Mouse (Mus musculus) forebrain, embryonic 12.5 days (tissue): ENCODE measurements around the gene Atf7ip. TPM values are rescaled to one million over a fixed set of nuclear protein-coding genes. Genes with fewer than 3 reads are reported as not detected.

Experiments used
- ATAC-seq: fragments of 200-750 bp; cut with Nextera tagmentation; 2 replicates; pipeline ENCODE4 v1.8.0; 2017; ENCODE audit warnings: moderate TSS enrichment; ENCODE audit not compliant: low FRiP score
- H3K27ac ChIP-seq: fragments of 300-500 bp; sonication (generic); 2 replicates; pipeline ENCODE4 v1.5.1; 2016; ENCODE audit warnings: mild to moderate bottlenecking
- H3K27me3 ChIP-seq: fragments of 300-500 bp; sonication (generic); 2 replicates; pipeline ENCODE4 v1.6.1; 2016; ENCODE audit warnings: mild to moderate bottlenecking
- H3K36me3 ChIP-seq: fragments of 300-500 bp; sonication (generic); replicated peaks from 2 replicates; pipeline ENCODE4 v1.6.1; 2016; ENCODE audit warnings: mild to moderate bottlenecking
- H3K4me1 ChIP-seq: fragments of 300-500 bp; sonication (generic); 2 replicates; pipeline ENCODE4 v1.6.1; 2016
- H3K4me2 ChIP-seq: fragments of 300-500 bp; sonication (generic); 2 replicates; pipeline ENCODE4 v1.6.1; 2016; ENCODE audit warnings: mild to moderate bottlenecking, moderate library complexity
- H3K4me3 ChIP-seq: fragments of 300-500 bp; sonication (generic); replicated peaks from 2 replicates; pipeline ENCODE4 v1.5.1; 2016; ENCODE audit warnings: mild to moderate bottlenecking
- H3K9ac ChIP-seq: fragments of 300-500 bp; sonication (generic); 2 replicates; pipeline ENCODE4 v1.6.1; 2016; ENCODE audit warnings: mild to moderate bottlenecking
- H3K9me3 ChIP-seq: fragments of 300-500 bp; sonication (generic); 2 replicates; pipeline ENCODE4 v1.6.1; 2016
- WGBS: fragments of 180-500 bp; shearing (Covaris S2); methylation state at CpG from one replicate; pipeline ENCODE4 v1.1.7; 2016; 5-methylcytosine and 5-hydroxymethylcytosine counted together
- polyA plus RNA-seq: library from polyadenylated mRNA; unstranded; fragments of >200 nt; fragmentation: Nextera tagmentation; extraction: Ambion mirVana; gene quantifications from 2 replicates; pipeline ENCODE4 v1.2.1, GENCODE M21; 2016

Gene Atf7ip
- polyA plus RNA-seq, 1 experiment from 2014 or later, result 63.2 TPM

DNA sequence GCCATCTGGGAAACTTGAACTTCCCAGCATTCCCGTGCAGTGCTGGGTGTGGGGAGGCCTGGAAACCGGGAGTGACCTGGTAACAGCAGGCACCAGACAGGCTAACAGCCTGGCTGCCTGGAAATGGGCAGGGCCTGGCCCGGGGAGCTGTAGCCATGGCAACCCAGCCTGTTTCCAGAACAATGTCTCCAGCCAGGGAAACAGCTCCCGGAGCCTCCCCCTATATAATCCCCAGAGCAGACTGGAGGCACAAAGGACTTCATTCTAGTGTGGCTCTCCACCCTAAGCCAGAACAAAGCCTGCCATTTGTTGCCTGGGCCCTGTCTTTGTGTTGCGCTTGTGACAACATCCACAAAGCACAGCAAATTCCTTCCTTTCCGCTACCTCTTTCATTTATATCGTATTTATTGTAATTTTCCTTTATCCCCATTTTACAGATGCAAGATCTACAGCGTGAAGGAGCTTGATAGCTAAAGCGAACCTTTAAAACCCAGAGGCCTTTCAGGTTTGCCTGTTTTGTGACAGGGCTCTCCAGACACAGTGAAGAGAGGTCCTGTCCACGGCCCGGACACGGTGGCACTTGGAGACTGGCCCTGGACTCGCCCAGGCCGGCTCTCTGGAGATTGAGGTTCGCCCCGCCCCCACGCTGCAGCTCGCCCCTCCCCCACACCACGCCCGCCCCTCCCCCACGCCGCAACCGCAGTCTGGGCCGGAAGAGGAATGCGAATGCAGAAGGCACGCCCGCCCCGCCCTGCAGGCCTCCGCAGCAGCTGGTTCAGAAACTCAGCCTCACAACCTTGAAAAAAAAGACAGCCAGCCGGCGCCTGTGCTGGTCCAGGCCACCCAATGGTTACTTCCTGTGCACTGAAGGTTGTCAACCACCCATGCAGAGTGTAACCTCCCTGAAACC, 35.4 kb upstream of the Atf7ip start:
- H3K27ac ChIP-seq, result peak overlapping the region; percentile 99
- no peak overlapping the region for H3K9ac ChIP-seq
- peak overlapping the region; percentile 32 for H3K4me2 ChIP-seq
- H3K4me1 ChIP-seq, result peaks cover 55% of the 10 kb centered on the region
- no peaks in the 10 kb centered on the region for H3K36me3 ChIP-seq
- ATAC-seq, result peak; percentile 89
- H3K27me3 ChIP-seq, result no peaks in the 10 kb centered on the region
- no peak overlapping the region for H3K4me3 ChIP-seq
- H3K9me3 ChIP-seq, result no peaks in the 10 kb centered on the region
- under 1% methylated on average over 31 of the region's 31 CpGs for WGBS

DNA sequence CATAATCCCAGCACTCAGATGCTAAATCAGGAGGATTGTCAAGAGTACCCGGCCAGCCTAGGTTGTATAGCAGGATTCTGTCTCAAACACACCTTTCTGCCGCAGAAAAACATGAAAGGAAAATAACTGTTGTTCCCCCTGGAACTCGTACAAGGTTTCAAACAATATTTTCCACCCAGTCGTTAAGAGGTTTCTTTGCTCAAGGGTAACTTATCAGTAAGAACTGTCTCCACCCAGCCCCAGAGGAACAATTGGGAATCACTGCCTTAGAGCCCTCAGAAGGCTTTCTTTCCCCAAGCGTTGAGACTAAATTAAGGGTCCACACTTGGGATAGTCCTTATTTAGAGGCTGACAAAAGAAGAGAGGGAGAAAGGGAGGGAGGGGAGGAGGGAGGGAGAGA, 34.4 kb upstream of the Atf7ip start:
- no peak overlapping the region for H3K4me3 ChIP-seq
- no peaks in the 10 kb centered on the region for H3K9me3 ChIP-seq
- no peak for ATAC-seq
- H3K27me3 ChIP-seq, result no peaks in the 10 kb centered on the region
- no peak overlapping the region for H3K4me2 ChIP-seq
- 28% methylated on average over 5 of the region's 5 CpGs for WGBS
- H3K9ac ChIP-seq, result no peak overlapping the region; the same call in 1 of the 2 replicates
- H3K36me3 ChIP-seq, result no peaks in the 10 kb centered on the region
- peak overlapping the region; percentile 99 for H3K27ac ChIP-seq
- peaks cover 53% of the 10 kb centered on the region for H3K4me1 ChIP-seq

- no peak for ATAC-seq
- peaks cover 50% of the 10 kb centered on the region for H3K4me1 ChIP-seq
- H3K27ac ChIP-seq, result no peak overlapping the region
- no peaks in the 10 kb centered on the region for H3K9me3 ChIP-seq
- no peak overlapping the region for H3K4me2 ChIP-seq
- no peak overlapping the region for H3K9ac ChIP-seq
- H3K36me3 ChIP-seq, result no peaks in the 10 kb centered on the region
- H3K4me3 ChIP-seq, result no peak overlapping the region
- WGBS, result 74% methylated on average over 6 of the region's 6 CpGs
- H3K27me3 ChIP-seq, result no peaks in the 10 kb centered on the region
Measured at GRCm38 (mm10) chr6:136472779-136473178, 33.2 kb upstream of the Atf7ip start.

DNA sequence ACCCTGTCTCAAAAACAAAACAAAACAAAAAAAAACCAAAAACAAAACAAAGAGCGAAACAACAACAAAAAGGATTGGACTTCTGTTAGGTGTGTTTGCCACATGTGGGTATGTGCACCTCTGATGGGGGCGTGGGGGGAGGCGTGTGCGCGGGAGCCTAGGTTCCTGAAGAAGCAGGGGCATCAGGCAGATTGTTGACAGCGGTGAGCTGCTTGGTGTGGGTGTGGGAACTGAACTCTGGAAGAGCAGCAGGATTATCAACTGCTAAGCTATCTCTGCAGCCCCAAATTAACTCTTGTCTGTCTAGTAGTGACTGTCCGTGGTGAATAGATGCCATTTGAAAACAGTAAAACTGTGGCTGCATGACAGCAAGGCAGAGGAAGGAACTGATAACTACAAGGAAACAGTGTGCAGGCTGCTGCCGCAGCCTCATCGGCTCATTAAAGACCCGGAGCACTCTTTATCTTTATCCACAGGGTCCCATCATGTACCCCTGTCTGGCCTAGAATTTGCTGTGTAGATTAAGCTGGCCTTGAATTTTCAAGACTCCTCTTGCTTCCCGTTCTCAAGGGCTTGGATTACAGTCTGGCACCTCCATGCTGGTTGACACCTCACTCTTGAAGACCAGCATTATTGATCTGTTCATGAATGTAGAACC, 32.4 kb upstream of the Atf7ip start:
- H3K27ac ChIP-seq, result no peak overlapping the region
- H3K4me3 ChIP-seq, result no peak overlapping the region
- no peaks in the 10 kb centered on the region for H3K36me3 ChIP-seq
- peaks cover 48% of the 10 kb centered on the region for H3K4me1 ChIP-seq
- 78% methylated on average over 11 of the region's 11 CpGs for WGBS
- H3K9ac ChIP-seq, result no peak overlapping the region
- ATAC-seq, result no peak
- no peaks in the 10 kb centered on the region for H3K9me3 ChIP-seq
- H3K27me3 ChIP-seq, result no peaks in the 10 kb centered on the region
- H3K4me2 ChIP-seq, result no peak overlapping the region

DNA sequence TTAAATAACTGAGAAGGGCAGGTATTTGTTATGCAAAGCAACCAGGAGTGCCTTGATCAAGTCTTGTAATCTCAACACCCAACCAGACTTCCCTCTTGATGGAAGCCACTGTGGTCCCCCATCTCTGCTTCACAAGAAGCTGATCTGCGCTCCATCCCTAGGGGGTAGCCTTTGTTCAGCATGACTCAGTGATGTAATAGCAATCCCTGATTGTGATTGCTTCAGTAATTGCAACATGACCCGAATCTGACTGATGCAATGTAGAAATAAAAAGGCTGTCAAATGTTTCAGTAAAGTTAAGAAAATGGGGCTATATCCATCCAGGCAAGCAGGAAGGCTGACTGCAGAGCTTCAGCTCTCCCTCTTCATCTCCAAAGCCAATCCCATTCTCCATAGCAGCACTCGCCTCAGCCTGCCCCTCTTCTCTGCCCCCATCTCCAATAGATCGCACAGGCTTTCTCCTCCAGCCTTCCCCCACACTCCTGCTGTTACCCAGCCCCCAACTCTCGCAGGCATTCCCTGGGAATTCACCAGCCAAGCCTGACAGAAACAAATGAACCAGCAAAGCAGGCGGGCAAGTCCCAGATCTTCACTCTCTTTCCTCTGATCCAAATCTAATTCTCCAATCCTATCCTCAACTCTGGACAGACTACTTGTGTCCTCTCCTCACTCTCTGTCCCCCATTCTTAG, 30.7 kb upstream of the Atf7ip start:
- Histone ChIP-seq H3K4me1 (peaks cover 34% of the 10 kb centered on the region), H3K36me3 (no peaks in the 10 kb centered on the region), H3K27me3 (no peaks in the 10 kb centered on the region), H3K4me3 (no peak overlapping the region), H3K27ac (peak overlapping the region; percentile 65; the same call in 1 of the 2 replicates), H3K9me3 (no peaks in the 10 kb centered on the region), H3K4me2 (no peak overlapping the region), H3K9ac (no peak overlapping the region)
- WGBS, result 20% methylated on average over 6 of the region's 6 CpGs
- no peak for ATAC-seq

DNA sequence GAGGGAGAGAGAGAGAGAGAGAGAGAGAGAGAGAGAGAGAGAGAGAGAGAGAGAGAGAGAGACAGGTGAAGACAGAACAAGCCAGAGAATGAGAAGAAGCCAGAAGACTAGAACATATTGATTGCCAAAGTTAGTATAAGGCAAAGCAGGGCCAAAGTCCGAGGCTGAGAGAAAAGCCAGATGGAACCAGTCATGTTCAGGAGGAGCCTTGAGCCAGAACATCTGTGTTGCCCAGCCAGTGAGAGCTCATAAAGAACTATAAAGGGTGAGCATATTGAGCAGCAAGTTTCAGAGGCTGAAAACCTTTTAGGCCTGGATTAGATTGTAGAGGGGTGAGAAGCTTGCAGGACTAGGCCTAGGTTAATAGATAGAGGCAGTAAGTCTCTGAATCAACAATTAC, 28.1 kb upstream of the Atf7ip start:
- no peak for ATAC-seq
- H3K27me3 ChIP-seq, result no peaks in the 10 kb centered on the region
- H3K9me3 ChIP-seq, result no peaks in the 10 kb centered on the region
- no peaks in the 10 kb centered on the region for H3K36me3 ChIP-seq
- 72% methylated on average over 1 of the region's 1 CpGs for WGBS
- no peak overlapping the region for H3K4me2 ChIP-seq
- H3K4me3 ChIP-seq, result no peak overlapping the region
- no peak overlapping the region for H3K27ac ChIP-seq
- H3K9ac ChIP-seq, result no peak overlapping the region
- peaks cover 13% of the 10 kb centered on the region for H3K4me1 ChIP-seq

- no peak overlapping the region for H3K9ac ChIP-seq
- WGBS, result 81% methylated on average over 2 of the region's 2 CpGs
- H3K27me3 ChIP-seq, result no peaks in the 10 kb centered on the region
- H3K36me3 ChIP-seq, result no peaks in the 10 kb centered on the region
- no peak for ATAC-seq
- no peak overlapping the region for H3K4me3 ChIP-seq
- no peaks in the 10 kb centered on the region for H3K4me1 ChIP-seq
- H3K9me3 ChIP-seq, result no peaks in the 10 kb centered on the region
- H3K4me2 ChIP-seq, result no peak overlapping the region
- H3K27ac ChIP-seq, result no peak overlapping the region
Measured at GRCm38 (mm10) chr6:136483531-136483930, 22.4 kb upstream of the Atf7ip start.

GRCm38 (mm10) chr6:136484093-136484492, 21.9 kb upstream of the Atf7ip start:
- Histone ChIP-seq H3K9ac (no peak overlapping the region), H3K4me2 (no peak overlapping the region), H3K27ac (no peak overlapping the region), H3K27me3 (no peaks in the 10 kb centered on the region), H3K9me3 (no peaks in the 10 kb centered on the region), H3K4me1 (no peaks in the 10 kb centered on the region), H3K4me3 (no peak overlapping the region), H3K36me3 (no peaks in the 10 kb centered on the region)
- 89% methylated on average over 3 of the region's 3 CpGs for WGBS
- no peak for ATAC-seq

DNA sequence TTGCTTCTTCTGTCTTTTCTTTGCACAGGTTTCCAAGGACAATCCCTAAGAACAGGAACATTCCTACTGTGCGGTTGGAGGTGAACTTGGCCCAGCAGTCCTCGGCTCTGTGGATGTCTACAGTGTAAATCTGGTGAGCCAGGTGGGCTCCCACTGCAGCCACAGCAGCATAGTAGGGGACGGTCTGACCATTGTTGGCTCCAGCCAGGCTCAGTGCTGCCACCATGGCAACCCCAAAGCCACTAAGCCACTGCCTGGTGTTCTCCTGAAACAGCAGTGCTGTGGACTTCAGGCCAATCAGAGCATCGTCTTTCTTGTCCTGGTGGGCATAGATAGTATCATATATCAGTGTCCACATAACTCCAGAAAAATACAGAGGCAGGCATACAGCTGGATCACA, 19.8 kb upstream of the Atf7ip start:
- peak; percentile 33; the same call in 1 of the 2 replicates for ATAC-seq

DNA sequence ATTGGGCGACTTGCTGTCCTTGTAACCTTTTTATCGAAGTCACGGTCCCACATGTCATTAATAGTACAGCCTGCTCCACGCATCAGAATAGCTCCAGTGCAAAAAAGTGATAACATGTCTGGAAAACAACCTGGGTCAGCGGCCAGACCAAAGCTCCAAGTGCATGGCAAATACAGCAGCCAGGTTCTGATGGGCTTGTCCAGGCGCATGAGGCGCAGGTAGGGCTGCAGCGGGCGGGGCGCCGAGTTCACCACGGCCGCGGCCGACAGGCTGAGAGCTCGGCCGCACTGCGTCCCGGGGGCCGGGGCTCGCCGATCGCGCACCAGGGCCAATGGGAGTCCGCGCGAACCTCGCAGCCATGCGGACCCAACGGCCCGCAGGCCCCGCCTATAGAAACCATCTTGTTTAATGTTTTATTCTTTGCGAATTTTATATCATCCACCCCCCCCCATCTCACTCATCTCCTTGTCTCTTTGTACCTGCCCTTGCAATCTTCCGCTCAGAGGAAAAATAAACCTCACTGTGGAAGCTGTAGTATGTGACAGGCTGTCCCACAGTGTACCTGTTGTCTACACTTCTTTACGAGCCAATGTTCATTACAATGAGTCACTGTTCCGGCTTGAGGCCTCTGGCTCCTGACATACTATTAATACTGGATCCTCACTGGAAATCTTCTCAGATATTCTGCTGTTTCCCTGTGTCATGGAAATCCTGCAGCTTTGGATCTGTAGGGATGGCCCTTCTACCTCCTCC, 19.0 kb upstream of the Atf7ip start:
- 0 out of 2 replicates have a peak, but pooled peaks have one; percentile 51 for ATAC-seq
- H3K36me3 ChIP-seq, result no peaks in the 10 kb centered on the region
- peak overlapping the region; percentile 14; the same call in 1 of the 2 replicates for H3K4me3 ChIP-seq
- 52% methylated on average over 36 of the region's 36 CpGs for WGBS
- no peaks in the 10 kb centered on the region for H3K9me3 ChIP-seq
- no peak overlapping the region for H3K9ac ChIP-seq
- peak overlapping the region; percentile 38 for H3K4me2 ChIP-seq
- H3K4me1 ChIP-seq, result no peaks in the 10 kb centered on the region
- H3K27ac ChIP-seq, result no peak overlapping the region
- H3K27me3 ChIP-seq, result no peaks in the 10 kb centered on the region

More for the DNA sequence above, 19.8 kb upstream of the Atf7ip start:
- no peaks in the 10 kb centered on the region for H3K27me3 ChIP-seq
- no peak overlapping the region for H3K4me3 ChIP-seq
- H3K27ac ChIP-seq, result no peak overlapping the region
- WGBS, result 57% methylated on average over 4 of the region's 4 CpGs
- no peak overlapping the region for H3K4me2 ChIP-seq
- no peaks in the 10 kb centered on the region for H3K4me1 ChIP-seq
- H3K9ac ChIP-seq, result no peak overlapping the region
- H3K36me3 ChIP-seq, result no peaks in the 10 kb centered on the region
- H3K9me3 ChIP-seq, result no peaks in the 10 kb centered on the region

DNA sequence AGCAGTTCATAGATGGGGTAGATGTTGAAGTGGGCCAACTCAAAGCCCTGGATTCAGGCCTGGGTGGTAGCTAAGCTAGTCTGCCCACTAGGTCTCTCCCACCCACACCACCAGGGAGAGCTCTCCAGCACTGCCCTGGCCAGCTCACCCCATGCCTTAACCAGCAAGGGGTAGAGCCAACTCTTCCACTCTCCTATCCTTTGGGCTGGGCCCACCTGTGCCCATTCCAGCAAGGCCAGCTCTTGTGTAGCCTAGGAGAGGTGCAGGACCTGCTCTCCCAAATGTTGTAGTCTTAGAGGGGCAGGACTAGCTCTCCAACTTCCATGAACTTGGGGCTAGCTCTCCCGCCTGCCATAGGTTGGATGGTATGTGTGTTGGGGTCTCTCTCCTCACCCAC, 18.4 kb upstream of the Atf7ip start:
- H3K27me3 ChIP-seq, result no peaks in the 10 kb centered on the region
- no peaks in the 10 kb centered on the region for H3K4me1 ChIP-seq
- no peak for ATAC-seq
- H3K4me3 ChIP-seq, result no peak overlapping the region
- WGBS, result 82% methylated on average over 1 of the region's 1 CpGs
- H3K4me2 ChIP-seq, result no peak overlapping the region
- H3K36me3 ChIP-seq, result no peaks in the 10 kb centered on the region
- no peaks in the 10 kb centered on the region for H3K9me3 ChIP-seq
- H3K27ac ChIP-seq, result no peak overlapping the region
- H3K9ac ChIP-seq, result no peak overlapping the region

GRCm38 (mm10) chr6:136489899-136490298, 16.1 kb upstream of the Atf7ip start:
- ATAC-seq, result no peak
- no peaks in the 10 kb centered on the region for H3K9me3 ChIP-seq
- no peaks in the 10 kb centered on the region for H3K36me3 ChIP-seq
- WGBS, result 73% methylated on average over 3 of the region's 3 CpGs
- H3K4me2 ChIP-seq, result no peak overlapping the region
- no peaks in the 10 kb centered on the region for H3K27me3 ChIP-seq
- H3K27ac ChIP-seq, result no peak overlapping the region
- no peak overlapping the region for H3K4me3 ChIP-seq
- no peak overlapping the region for H3K9ac ChIP-seq
- H3K4me1 ChIP-seq, result no peaks in the 10 kb centered on the region
